In genomic region chr12:103530596-103530995, GRCm38 (mm10) we compare ENCODE assay signal across 19 mouse cellular contexts. TPM values are rescaled to one million over a fixed set of nuclear protein-coding genes. Genes with fewer than 3 reads are reported as not detected.
DNase-seq lines count a peak whose midpoint lies in the region; ATAC-seq and TF ChIP-seq lines count a peak whose summit lies in the region.
"Had no signal": no experiment of that assay in that cellular context is flagged by ENCODE, and none has a peak within 500 bp of the region (broad histone marks: within the 10 kb centered on the region; RNA-seq: fewer than 3 reads in every experiment).

No protein-coding gene starts in this region.

- no peak overlapping the region for H3K4me3 ChIP-seq in kidney, embryonic 14.5 days (ENCODE audit: low read length)
- no peak overlapping the region for H3K4me3 ChIP-seq in kidney, embryonic 16.5 days (ENCODE audit: low read length)
- H3K4me3 ChIP-seq in midbrain, postnatal 0 days (ENCODE audit: low read depth, low read length): no peak overlapping the region
- H3K4me3 ChIP-seq: embryonic facial prominence, embryonic 13.5 days; forebrain, embryonic 12.5 days; heart, embryonic 10.5 days; hindbrain, embryonic 12.5 days had no signal

- WGBS in kidney, embryonic 14.5 days: 71% methylated on average over 2 of the region's 2 CpGs
- 65% methylated on average over 2 of the region's 2 CpGs for WGBS in kidney, embryonic 16.5 days
- 82% methylated on average over 2 of the region's 2 CpGs for WGBS in midbrain, postnatal 0 days

- H3K27me3 ChIP-seq in kidney, embryonic 14.5 days (ENCODE audit: control insufficient read depth, insufficient read depth, low read length): peaks cover 9% of the 10 kb centered on the region
- no peaks in the 10 kb centered on the region; the same call in 1 of the 2 replicates for H3K27me3 ChIP-seq in kidney, embryonic 16.5 days (ENCODE audit: insufficient read depth, low read length)
- H3K27me3 ChIP-seq in midbrain, postnatal 0 days (ENCODE audit: insufficient read depth, low read length): no peaks in the 10 kb centered on the region

- ATAC-seq in kidney, embryonic 14.5 days (ENCODE audit: low FRiP score, low TSS enrichment): no peak
- ATAC-seq in kidney, embryonic 16.5 days (ENCODE audit: low FRiP score, low TSS enrichment): no peak
- no peak for ATAC-seq in midbrain, postnatal 0 days (ENCODE audit: low FRiP score)
- ATAC-seq: forebrain, embryonic 16.5 days; hindbrain, embryonic 16.5 days had no signal

- H3K27ac ChIP-seq in kidney, embryonic 14.5 days (ENCODE audit: low read depth, low read length): no peak overlapping the region
- H3K27ac ChIP-seq in kidney, embryonic 16.5 days (ENCODE audit: low read length): no peak overlapping the region
- no peak overlapping the region for H3K27ac ChIP-seq in midbrain, postnatal 0 days (ENCODE audit: low read depth, low read length)
- H3K27ac ChIP-seq: embryonic facial prominence, embryonic 13.5 days; forebrain, embryonic 12.5 days; heart, embryonic 10.5 days; hindbrain, embryonic 12.5 days had no signal

- H3K36me3 ChIP-seq in kidney, embryonic 14.5 days (ENCODE audit: control insufficient read depth, insufficient read depth, low read length): no peaks in the 10 kb centered on the region
- H3K36me3 ChIP-seq in kidney, embryonic 16.5 days (ENCODE audit: insufficient read depth, low read length): no peaks in the 10 kb centered on the region
- H3K36me3 ChIP-seq in midbrain, postnatal 0 days (ENCODE audit: insufficient read depth, low read length): no peaks in the 10 kb centered on the region
- H3K36me3 ChIP-seq: embryonic facial prominence, embryonic 13.5 days; forebrain, embryonic 12.5 days; heart, embryonic 10.5 days; hindbrain, embryonic 12.5 days had no signal

- H3K4me2 ChIP-seq in kidney, embryonic 14.5 days (replicated peaks; ENCODE audit: low read depth, low read length): no peak overlapping the region
- H3K4me2 ChIP-seq in kidney, embryonic 16.5 days (replicated peaks; ENCODE audit: low read depth, low read length): no peak overlapping the region
- no peak overlapping the region for H3K4me2 ChIP-seq in midbrain, postnatal 0 days (ENCODE audit: low read depth, low read length, poor library complexity, severe bottlenecking)
- H3K4me2 ChIP-seq: embryonic facial prominence, embryonic 13.5 days; forebrain, embryonic 12.5 days; hindbrain, embryonic 12.5 days had no signal

- no peak for TF ChIP-seq CTCF in midbrain, postnatal 0 days (IDR thresholded peaks at IDR 0.05)

- no peaks in the 10 kb centered on the region for H3K9me3 ChIP-seq in kidney, embryonic 14.5 days (ENCODE audit: control insufficient read depth, low read length)
- H3K9me3 ChIP-seq in kidney, embryonic 16.5 days (ENCODE audit: low read length): no peaks in the 10 kb centered on the region
- no peaks in the 10 kb centered on the region for H3K9me3 ChIP-seq in midbrain, postnatal 0 days (ENCODE audit: low read length)
- H3K9me3 ChIP-seq: embryonic facial prominence, embryonic 13.5 days; forebrain, embryonic 12.5 days; heart, embryonic 10.5 days; hindbrain, embryonic 12.5 days had no signal

- no peak overlapping the region for H3K9ac ChIP-seq in kidney, embryonic 14.5 days (ENCODE audit: low read depth, low read length)
- no peak overlapping the region for H3K9ac ChIP-seq in kidney, embryonic 16.5 days (replicated peaks; ENCODE audit: low read length)
- no peak overlapping the region for H3K9ac ChIP-seq in midbrain, postnatal 0 days (replicated peaks; ENCODE audit: low read length, poor library complexity, severe bottlenecking)
- H3K9ac ChIP-seq: embryonic facial prominence, embryonic 13.5 days; forebrain, embryonic 12.5 days; hindbrain, embryonic 12.5 days had no signal

- 0 out of 2 replicates have a peak, but pooled peaks cover 4% of the 10 kb centered on the region for H3K4me1 ChIP-seq in kidney, embryonic 14.5 days (ENCODE audit: control insufficient read depth, insufficient read depth, low read length)
- peaks cover 9% of the 10 kb centered on the region for H3K4me1 ChIP-seq in kidney, embryonic 16.5 days (ENCODE audit: insufficient read depth, low read length)
- H3K4me1 ChIP-seq in midbrain, postnatal 0 days (ENCODE audit: insufficient read depth, low read length): no peaks in the 10 kb centered on the region

- peak; percentile 41 for DNase-seq in cerebellum, adult 11-12 months
- DNase-seq in cerebellum, postnatal 36 days: no peak
- DNase-seq in kidney, adult 11 months: peak; percentile 31
- peak; percentile 18 for DNase-seq in kidney, postnatal 10 days
- no peak for DNase-seq in midbrain, postnatal 0 days (ENCODE audit: low spot score)
- DNase-seq: adrenal gland, postnatal 10 days; cerebellum, postnatal 14 days; gastrocnemius, postnatal 10 days; heart, adult 18-20 months; heart, postnatal 10 days; heart, postnatal 4 days had no signal

RNA-seq across cellular contexts. Expression of gene Ppp4r4, which starts 1.5 kb away (rescaled TPM):
- 1.2 and 2.0 TPM in 2 replicates for polyA plus RNA-seq in kidney, embryonic 14.5 days (2014; fragmentation: Nextera tagmentation; extraction: Ambion mirVana)
- polyA plus RNA-seq in kidney, embryonic 16.5 days (2015; fragmentation: Nextera tagmentation; extraction: Ambion mirVana): 1.1 and 1.2 TPM in 2 replicates
- 8.4 and 12.6 TPM in 2 replicates for total RNA-seq in midbrain, postnatal 0 days (2014; rRNA removed)
- 3.2 and 3.3 TPM in 2 replicates for polyA plus RNA-seq in midbrain, postnatal 0 days (2015; fragmentation: Nextera tagmentation; extraction: Ambion mirVana)

Comparison
In these comparisons a context has a peak if more than half of its experiments do, and no peak if none do; other contexts are left out.
1. DNase-seq: peak in cerebellum, adult 11-12 months (single experiment), kidney, adult 11 months (single experiment) and kidney, postnatal 10 days (single experiment); none in cerebellum, postnatal 36 days (0 of 2) and midbrain, postnatal 0 days (single experiment).